Mouse (Mus musculus) olfactory bulb, adult 2 months (tissue): ENCODE results near the gene Ccnl1.

Experiments
- CTCF ChIP-seq: fragments of 200-500 bp; IDR thresholded peaks from 2 replicates; pipeline ENCODE4 v1.5.1; 2012; ENCODE audit warnings: low read depth, mild to moderate bottlenecking, low read length, moderate library complexity; ENCODE audit not compliant: insufficient read depth
- POLR2A ChIP-seq: fragments of 200-500 bp; IDR thresholded peaks from 2 replicates; pipeline ENCODE4 v1.6.1; 2012; ENCODE audit warnings: mild to moderate bottlenecking, low read depth, low read length, moderate library complexity; ENCODE audit not compliant: insufficient read depth

GRCm38 (mm10) chr3:65907536-65907935 lies 50.5 kb downstream of the Ccnl1 start:
- no peak for TF ChIP-seq CTCF
- no peak for TF ChIP-seq POLR2A
